Mouse (Mus musculus) lung, adult 2 months (tissue): ENCODE measurements at regions not wholly inside any gene's neighbourhood (a gene's known extent, or its start where the extent isn't known, plus 50 kb on each side); places are given as distances from the start of the nearest gene placed in this dataset.

Experiments used
- DNase-seq: peaks from one replicate; pipeline ENCODE4 v3.0.0; 2022
- H3K4me1 ChIP-seq: fragments of 200-500 bp; 2 replicates; pipeline ENCODE4 v1.6.1; 2011; ENCODE audit warnings: low read length; ENCODE audit not compliant: control insufficient read depth, insufficient read depth
- H3K4me3 ChIP-seq: fragments of 200-500 bp; replicated peaks from 2 replicates; pipeline ENCODE3; 2011; ENCODE audit warnings: low read depth, mild to moderate bottlenecking, control low read depth, low read length; ENCODE audit errors: extremely low read depth
- CTCF ChIP-seq: fragments of 200-500 bp; IDR thresholded peaks from 2 replicates; pipeline ENCODE4 v1.5.1; 2011; ENCODE audit warnings: mild to moderate bottlenecking, low read length, control low read depth; ENCODE audit not compliant: insufficient read depth
- POLR2A ChIP-seq: fragments of 200-500 bp; IDR thresholded peaks from 2 replicates; pipeline ENCODE4 v1.6.1; 2011; ENCODE audit warnings: low read depth, mild to moderate bottlenecking, control low read depth, low read length, borderline replicate concordance; ENCODE audit errors: extremely low read depth
- WGBS: fragments of 180-500 bp; shearing (Covaris S2); methylation state at CpG from one replicate; pipeline ENCODE4 v1.1.7; 2018; 5-methylcytosine and 5-hydroxymethylcytosine counted together

DNA sequence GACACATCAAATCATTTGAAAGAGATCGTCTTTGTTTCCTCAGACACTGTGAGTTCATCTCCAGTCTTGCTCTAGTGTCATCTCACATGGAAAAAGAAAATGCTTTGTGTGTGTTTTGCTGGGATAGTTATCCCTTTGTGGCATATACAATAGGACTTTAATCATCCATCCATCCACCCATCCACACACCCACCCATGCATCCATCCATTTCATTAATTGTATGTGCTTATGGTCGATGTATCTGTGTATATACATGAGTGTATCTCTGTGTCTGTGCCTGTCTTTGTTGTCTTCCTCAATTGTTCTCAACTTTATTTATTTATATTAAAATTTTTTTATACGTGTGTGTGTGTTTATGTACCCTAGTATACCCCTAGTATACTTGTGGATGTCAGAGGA, 355.3 kb upstream of the Fam98a start:
- no peak for DNase-seq
- H3K4me1 ChIP-seq, result no peaks in the 10 kb centered on the region
- TF ChIP-seq CTCF (no peak), POLR2A (no peak)
- no peak overlapping the region for H3K4me3 ChIP-seq
- 62% methylated on average over 3 of the region's 3 CpGs for WGBS

- Histone ChIP-seq H3K4me3 (no peak overlapping the region), H3K4me1 (no peaks in the 10 kb centered on the region)
- 73% methylated on average over 3 of the region's 3 CpGs for WGBS
- TF ChIP-seq CTCF, result no peak
- DNase-seq, result no peak
Measured at GRCm38 (mm10) chr17:75906643-75907042, 354.9 kb upstream of the Fam98a start.

DNA sequence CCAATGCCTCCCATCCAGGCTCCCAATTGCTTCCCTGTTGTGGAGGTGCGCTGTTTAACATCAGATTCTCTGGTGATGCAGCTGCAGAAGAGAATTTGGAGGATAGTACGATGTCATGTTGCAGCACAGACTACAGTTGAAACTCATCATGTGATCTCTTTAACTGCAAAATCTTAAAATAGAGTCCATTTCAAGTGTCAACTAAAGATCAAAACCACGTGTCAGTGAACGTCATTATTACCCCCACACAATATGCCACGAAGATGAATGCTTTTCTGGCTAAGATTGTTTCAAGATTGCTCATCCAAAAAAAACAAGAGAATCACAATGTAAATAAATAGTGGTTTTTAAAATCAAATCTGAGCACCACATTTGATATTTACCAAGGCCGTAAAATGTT, 343.7 kb upstream of the Fam98a start:
- WGBS, result 78% methylated on average over 6 of the region's 6 CpGs
- TF ChIP-seq CTCF, result no peak
- no peak for TF ChIP-seq POLR2A
- no peaks in the 10 kb centered on the region for H3K4me1 ChIP-seq
- no peak for DNase-seq
- no peak overlapping the region for H3K4me3 ChIP-seq

- TF ChIP-seq POLR2A, result no peak
- TF ChIP-seq CTCF, result no peak
- Histone ChIP-seq H3K4me1 (no peaks in the 10 kb centered on the region), H3K4me3 (no peak overlapping the region)
- 61% methylated on average over 4 of the region's 4 CpGs for WGBS
- no peak for DNase-seq
Measured at GRCm38 (mm10) chr17:75894934-75895333, 343.2 kb upstream of the Fam98a start.

GRCm38 (mm10) chr17:75893559-75893958, 341.8 kb upstream of the Fam98a start:
- H3K4me3 ChIP-seq, result no peak overlapping the region
- DNase-seq, result no peak
- WGBS, result 39% methylated on average over 1 of the region's 1 CpGs
- H3K4me1 ChIP-seq, result no peaks in the 10 kb centered on the region
- TF ChIP-seq POLR2A, result no peak
- TF ChIP-seq CTCF, result no peak

- no peak for TF ChIP-seq CTCF
- no peak for TF ChIP-seq POLR2A
- no peak overlapping the region for H3K4me3 ChIP-seq
- DNase-seq, result no peak
- WGBS, result 37% methylated on average over 4 of the region's 4 CpGs
- H3K4me1 ChIP-seq, result no peaks in the 10 kb centered on the region
Measured at GRCm38 (mm10) chr17:75892156-75892555, 340.4 kb upstream of the Fam98a start.

DNA sequence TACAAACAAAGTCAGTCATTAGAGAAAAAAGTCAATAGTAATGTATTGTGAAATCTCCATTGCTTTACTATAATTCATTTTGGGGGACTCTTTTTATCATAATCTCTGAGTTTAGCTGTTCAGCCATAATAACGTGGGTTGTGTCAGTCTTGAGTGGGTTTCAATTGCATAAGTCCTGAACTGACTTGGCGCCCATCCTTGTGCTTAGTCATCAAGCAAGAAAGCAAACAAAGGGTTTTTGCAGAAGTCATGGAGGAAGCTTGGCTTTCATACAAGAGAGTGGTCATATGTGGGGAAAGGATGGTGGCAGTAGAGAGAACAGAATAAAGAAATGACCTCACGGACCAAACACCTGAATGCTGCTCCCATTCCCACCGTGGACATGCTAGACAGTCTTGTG, 339.8 kb upstream of the Fam98a start:
- WGBS, result 74% methylated on average over 4 of the region's 4 CpGs
- no peaks in the 10 kb centered on the region for H3K4me1 ChIP-seq
- no peak overlapping the region for H3K4me3 ChIP-seq
- DNase-seq, result no peak
- TF ChIP-seq POLR2A, result no peak
- no peak for TF ChIP-seq CTCF

- H3K4me3 ChIP-seq, result no peak overlapping the region
- no peak for DNase-seq
Measured at GRCm38 (mm10) chr17:75877848-75878247, 326.1 kb upstream of the Fam98a start.

GRCm38 (mm10) chr17:75876895-75877294, 325.1 kb upstream of the Fam98a start:
- Histone ChIP-seq H3K4me3 (no peak overlapping the region), H3K4me1 (no peaks in the 10 kb centered on the region)
- TF ChIP-seq POLR2A (no peak), CTCF (no peak)
- no peak for DNase-seq
- 53% methylated on average over 7 of the region's 7 CpGs for WGBS

More at GRCm38 (mm10) chr17:75877848-75878247, 326.1 kb upstream of the Fam98a start:
- TF ChIP-seq CTCF (no peak), POLR2A (no peak)
- H3K4me1 ChIP-seq, result no peaks in the 10 kb centered on the region
- 13% methylated on average over 1 of the region's 1 CpGs for WGBS

GRCm38 (mm10) chr17:75874535-75874934, 322.8 kb upstream of the Fam98a start:
- Histone ChIP-seq H3K4me1 (no peaks in the 10 kb centered on the region), H3K4me3 (no peak overlapping the region)
- TF ChIP-seq CTCF (no peak), POLR2A (no peak)
- 66% methylated on average over 6 of the region's 6 CpGs for WGBS
- DNase-seq, result no peak

- WGBS, result 58% methylated on average over 2 of the region's 2 CpGs
- no peak for DNase-seq
- H3K4me3 ChIP-seq, result no peak overlapping the region
- H3K4me1 ChIP-seq, result no peaks in the 10 kb centered on the region
- TF ChIP-seq POLR2A (no peak), CTCF (no peak)
Measured at GRCm38 (mm10) chr17:75870492-75870891, 318.7 kb upstream of the Fam98a start.
